Comparison of ENCODE assay signal across 23 mouse cellular contexts in genomic region chr9:32713106-32713505, GRCm38 (mm10).
DNase-seq lines count a peak whose midpoint lies in the region; ATAC-seq and TF ChIP-seq lines count a peak whose summit lies in the region.
"Had no signal": no experiment of that assay in that cellular context is flagged by ENCODE, and none has a peak within 500 bp of the region (broad histone marks: within the 10 kb centered on the region; RNA-seq: fewer than 3 reads in every experiment).

No protein-coding gene starts in this region.

- H3K9ac ChIP-seq in heart, adult 2 months (ENCODE audit: low read depth, low read length) = no peak overlapping the region
- no peak overlapping the region for H3K9ac ChIP-seq in heart, embryonic 12.5 days
- no peak overlapping the region for H3K9ac ChIP-seq in lung, postnatal 0 days (replicated peaks; ENCODE audit: low read depth)
- H3K9ac ChIP-seq: embryonic facial prominence, embryonic 15.5 days; forebrain, embryonic 15.5 days; hindbrain, embryonic 14.5 days; liver, embryonic 12.5 days; midbrain, embryonic 15.5 days; neural tube, embryonic 13.5 days; stomach, embryonic 15.5 days had no signal

- TF ChIP-seq CTCF in heart, adult 2 months (IDR thresholded peaks at IDR 0.05) = no peak
- no peak for TF ChIP-seq CTCF in lung, postnatal 0 days (IDR thresholded peaks at IDR 0.05)
- TF ChIP-seq CTCF in embryonic fibroblast, embryonic 13.5 days (IDR thresholded peaks at IDR 0.05; ENCODE audit: borderline replicate concordance, insufficient read depth, low read length) = no peak

- H3K4me2 ChIP-seq in heart, embryonic 12.5 days = no peak overlapping the region
- H3K4me2 ChIP-seq in lung, postnatal 0 days (replicated peaks; ENCODE audit: low read depth, low read length) = no peak overlapping the region
- H3K4me2 ChIP-seq: embryonic facial prominence, embryonic 15.5 days; forebrain, embryonic 15.5 days; hindbrain, embryonic 14.5 days; liver, embryonic 12.5 days; midbrain, embryonic 15.5 days; neural tube, embryonic 13.5 days; stomach, embryonic 15.5 days had no signal

- DNase-seq in heart, adult 2 months = no peak
- no peak for DNase-seq in lung, postnatal 0 days (ENCODE audit: low spot score)
- DNase-seq in lung, postnatal 4 days = no peak
- no peak for DNase-seq in cerebellum, adult 18-20 months
- DNase-seq in cerebellum, adult 8-10 months = no peak
- DNase-seq: adrenal gland, postnatal 10 days; cerebellum, adult 9-10 months; gastrocnemius, postnatal 14 days; heart, postnatal 4 days; kidney, adult 18-20 months; kidney, postnatal 10 days; lung, adult 18-20 months; thymus, adult 18-20 months had no signal

- TF ChIP-seq POLR2A in heart, adult 2 months (IDR thresholded peaks at IDR 0.05; ENCODE audit: insufficient read depth, low read depth, low read length) = no peak
- TF ChIP-seq POLR2A in embryonic fibroblast, embryonic 13.5 days (IDR thresholded peaks at IDR 0.05; ENCODE audit: low read depth, low read length) = no peak

- H3K79me2 ChIP-seq in heart, adult 2 months (replicated peaks; ENCODE audit: control insufficient read depth, insufficient read depth, low read length) = peaks cover 6% of the 10 kb centered on the region

- H3K27me3 ChIP-seq in heart, adult 2 months (ENCODE audit: control insufficient read depth, insufficient read depth, low read length) = no peaks in the 10 kb centered on the region
- no peaks in the 10 kb centered on the region for H3K27me3 ChIP-seq in heart, embryonic 12.5 days (replicated peaks)
- no peaks in the 10 kb centered on the region for H3K27me3 ChIP-seq in lung, postnatal 0 days (replicated peaks; ENCODE audit: insufficient read depth, low read length)
- H3K27me3 ChIP-seq: embryonic facial prominence, embryonic 15.5 days; midbrain, embryonic 15.5 days; stomach, embryonic 15.5 days had no signal

- WGBS in heart, adult 2 months = 53% methylated on average over 1 of the region's 1 CpGs
- WGBS in heart, embryonic 12.5 days = 71% methylated on average over 1 of the region's 1 CpGs
- WGBS in lung, postnatal 0 days = 44% methylated on average over 1 of the region's 1 CpGs

- intact Hi-C loops in heart, adult 2 months (cut with DNase I) = loop anchor here (10.0 kb wide), 1 partner anchor 192 kb away; no protein-coding TSS in a partner anchor

- TF ChIP-seq EP300 in heart, adult 2 months (IDR thresholded peaks at IDR 0.05; ENCODE audit: insufficient read depth, low read depth, low read length) = no peak
- no peak for TF ChIP-seq EP300 in lung, postnatal 0 days (IDR thresholded peaks at IDR 0.05)

- no peak overlapping the region for H3K4me3 ChIP-seq in heart, adult 2 months
- no peak overlapping the region for H3K4me3 ChIP-seq in heart, embryonic 12.5 days
- H3K4me3 ChIP-seq in lung, postnatal 0 days (ENCODE audit: low read depth, low read length) = no peak overlapping the region
- H3K4me3 ChIP-seq in embryonic fibroblast, embryonic 13.5 days (ENCODE audit: insufficient read depth, low read length) = no peak overlapping the region
- H3K4me3 ChIP-seq: embryonic facial prominence, embryonic 15.5 days; forebrain, embryonic 15.5 days; left cerebral cortex, adult 2 months; liver, embryonic 12.5 days; midbrain, embryonic 15.5 days; neural tube, embryonic 13.5 days; stomach, embryonic 15.5 days had no signal

- H3K9me3 ChIP-seq in heart, embryonic 12.5 days (replicated peaks) = no peaks in the 10 kb centered on the region
- no peaks in the 10 kb centered on the region for H3K9me3 ChIP-seq in lung, postnatal 0 days (ENCODE audit: low read length)
- H3K9me3 ChIP-seq: embryonic facial prominence, embryonic 15.5 days; forebrain, embryonic 15.5 days; liver, embryonic 12.5 days; midbrain, embryonic 15.5 days; stomach, embryonic 15.5 days had no signal

- peaks cover 51% of the 10 kb centered on the region for H3K4me1 ChIP-seq in heart, adult 2 months (ENCODE audit: control insufficient read depth, insufficient read depth, low read length)
- peaks cover 96% of the 10 kb centered on the region for H3K4me1 ChIP-seq in heart, embryonic 12.5 days (replicated peaks)
- H3K4me1 ChIP-seq in lung, postnatal 0 days (ENCODE audit: insufficient read depth, low read depth, low read length) = peaks cover 49% of the 10 kb centered on the region
- peaks cover 69% of the 10 kb centered on the region for H3K4me1 ChIP-seq in embryonic fibroblast, embryonic 13.5 days (ENCODE audit: control insufficient read depth, insufficient read depth, low read length)

- no peak for ATAC-seq in heart, embryonic 12.5 days (ENCODE audit: insufficient number of reproducible peaks, low FRiP score)
- no peak for ATAC-seq in lung, postnatal 0 days
- ATAC-seq: forebrain, embryonic 15.5 days; liver, embryonic 12.5 days; midbrain, embryonic 15.5 days had no signal

- peaks cover 69% of the 10 kb centered on the region for H3K36me3 ChIP-seq in heart, adult 2 months (ENCODE audit: control insufficient read depth, insufficient read depth, low read length)
- H3K36me3 ChIP-seq in heart, embryonic 12.5 days = peaks cover 5% of the 10 kb centered on the region; the same call in 1 of the 2 replicates
- H3K36me3 ChIP-seq in lung, postnatal 0 days (ENCODE audit: insufficient read depth, low read length) = no peaks in the 10 kb centered on the region
- H3K36me3 ChIP-seq: embryonic facial prominence, embryonic 15.5 days; forebrain, embryonic 15.5 days; liver, embryonic 12.5 days; midbrain, embryonic 15.5 days; neural tube, embryonic 13.5 days; stomach, embryonic 15.5 days had no signal

- peak overlapping the region; percentile 80 for H3K27ac ChIP-seq in heart, adult 2 months
- no peak overlapping the region; the same call in 1 of the 2 replicates for H3K27ac ChIP-seq in heart, embryonic 12.5 days (ENCODE audit: poor library complexity, severe bottlenecking)
- H3K27ac ChIP-seq in lung, postnatal 0 days (ENCODE audit: low read length) = 0 out of 2 replicates have a peak overlapping the region, but pooled peaks have one; percentile 51
- H3K27ac ChIP-seq in embryonic fibroblast, embryonic 13.5 days (ENCODE audit: insufficient read depth, low read length) = peak overlapping the region; percentile 88
- H3K27ac ChIP-seq: embryonic facial prominence, embryonic 15.5 days; forebrain, embryonic 15.5 days; hindbrain, embryonic 14.5 days; left cerebral cortex, adult 2 months; liver, embryonic 12.5 days; midbrain, embryonic 15.5 days; neural tube, embryonic 13.5 days; stomach, embryonic 15.5 days had no signal
